In the genomic region with DNA sequence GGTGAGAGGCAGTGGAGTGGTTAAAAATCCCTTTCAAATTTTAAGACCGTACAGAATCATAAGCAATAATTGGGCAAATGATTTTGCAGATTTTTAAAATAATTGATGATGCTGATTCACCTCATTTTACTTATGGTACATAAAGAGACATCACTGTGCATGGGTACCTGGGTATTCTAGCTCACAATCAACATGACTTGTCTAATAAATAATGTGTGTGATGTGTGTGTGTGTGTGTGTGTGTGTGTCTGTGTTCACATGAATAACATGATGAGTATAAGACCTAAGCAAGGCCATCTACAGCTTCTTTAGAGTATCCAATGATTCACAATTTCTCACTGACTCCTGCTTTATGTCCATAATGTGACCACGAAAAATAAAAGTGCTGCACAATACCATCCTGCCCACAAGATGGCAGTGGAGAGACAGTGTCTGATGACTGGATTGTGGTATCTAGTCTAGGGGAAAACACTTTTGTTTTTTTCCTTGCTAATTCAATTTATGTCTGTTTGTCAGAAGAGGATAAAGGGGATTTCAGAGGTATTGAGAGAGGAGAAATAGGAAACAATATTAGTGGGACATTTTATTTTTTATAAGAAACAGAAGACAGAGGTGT, we compare ENCODE assay signal across 8 mouse cellular contexts.
DNase-seq lines count a peak whose midpoint lies in the region; ATAC-seq lines count a peak whose summit lies in the region.

No protein-coding gene starts in this region.

- H3K27me3 ChIP-seq in hindbrain, embryonic 11.5 days (ENCODE audit: control insufficient read depth, insufficient read depth, low read length) = no peaks in the 10 kb centered on the region
- H3K27me3 ChIP-seq in neural tube, embryonic 15.5 days (replicated peaks) = no peaks in the 10 kb centered on the region

- no peak overlapping the region for H3K9ac ChIP-seq in hindbrain, embryonic 11.5 days (ENCODE audit: low read depth, low read length)
- no peak overlapping the region for H3K9ac ChIP-seq in neural tube, embryonic 15.5 days (replicated peaks)

- no peaks in the 10 kb centered on the region for H3K9me3 ChIP-seq in hindbrain, embryonic 11.5 days (ENCODE audit: control insufficient read depth, low read length)
- no peaks in the 10 kb centered on the region for H3K9me3 ChIP-seq in neural tube, embryonic 15.5 days (replicated peaks)

- peak; percentile 5 for DNase-seq in gastrocnemius, postnatal 10 days
- no peak for DNase-seq in gastrocnemius, adult 8-10 months (ENCODE audit: low spot score in 2 of 2)
- DNase-seq in ES-CJ7 (ENCODE audit: low read depth, low spot score) = peak; percentile 46
- DNase-seq in hindbrain, embryonic 11.5 days (ENCODE audit: low spot score) = peak; percentile 79
- peak; percentile 65 to 78 for DNase-seq in left cerebral cortex, postnatal 25 days (ENCODE audit: low spot score in 2 of 2)

- no peaks in the 10 kb centered on the region for H3K36me3 ChIP-seq in hindbrain, embryonic 11.5 days (ENCODE audit: control insufficient read depth, insufficient read depth, low read length)
- H3K36me3 ChIP-seq in neural tube, embryonic 15.5 days = no peaks in the 10 kb centered on the region

- no peak overlapping the region for H3K4me3 ChIP-seq in hindbrain, embryonic 11.5 days (ENCODE audit: low read depth, low read length)
- H3K4me3 ChIP-seq in neural tube, embryonic 15.5 days (replicated peaks) = no peak overlapping the region

- ATAC-seq in common myeloid progenitor, adult 5-6 weeks (replicated peaks; ENCODE audit: low read depth, poor library complexity, severe bottlenecking) = peak; percentile 74
- peak; percentile 70 for ATAC-seq in hindbrain, embryonic 11.5 days (ENCODE audit: low FRiP score)
- ATAC-seq in neural tube, embryonic 15.5 days (ENCODE audit: low FRiP score) = peak; percentile 41; the same call in 1 of the 2 replicates
- ATAC-seq in erythroblast, adult 5-6 weeks (replicated peaks; ENCODE audit: low FRiP score, poor library complexity, severe bottlenecking) = no peak

- H3K4me2 ChIP-seq in hindbrain, embryonic 11.5 days (replicated peaks; ENCODE audit: low read depth, low read length) = no peak overlapping the region
- H3K4me2 ChIP-seq in neural tube, embryonic 15.5 days = no peak overlapping the region

- H3K4me1 ChIP-seq in hindbrain, embryonic 11.5 days (replicated peaks; ENCODE audit: control insufficient read depth, insufficient read depth, low read length) = no peaks in the 10 kb centered on the region
- no peaks in the 10 kb centered on the region for H3K4me1 ChIP-seq in neural tube, embryonic 15.5 days

- WGBS in hindbrain, embryonic 11.5 days = 47% methylated on average over 2 of the region's 2 CpGs
- 42% methylated on average over 2 of the region's 2 CpGs for WGBS in neural tube, embryonic 15.5 days

- intact Hi-C loops in left cerebral cortex, postnatal 25 days (cut with DNase I) = no loop called here

- no peak overlapping the region for H3K27ac ChIP-seq in hindbrain, embryonic 11.5 days (ENCODE audit: low read depth, low read length)
- no peak overlapping the region for H3K27ac ChIP-seq in neural tube, embryonic 15.5 days (replicated peaks)

Comparison
In these comparisons a context has a peak if more than half of its experiments do, and no peak if none do; other contexts are left out.
1. DNase-seq: peak in gastrocnemius, postnatal 10 days (single experiment), ES-CJ7 (single experiment), hindbrain, embryonic 11.5 days (single experiment) and left cerebral cortex, postnatal 25 days (2 of 2); none in gastrocnemius, adult 8-10 months (0 of 2).